Mouse (Mus musculus) left cerebral cortex, adult 2 months (tissue): ENCODE results near the gene Brcc3. TPM values are rescaled to one million over a fixed set of nuclear protein-coding genes. Genes with fewer than 3 reads are reported as not detected.

ENCODE experiments used
- DNase-seq, 2 experiments: peaks; one replicate each; pipeline ENCODE4 v3.0.0; 2021 to 2022; ENCODE audit warnings: low spot score in 2 of 2, mixed read lengths in 1 of 2; ENCODE audit errors: extremely low spot score in 1 of 2
- H3K27ac ChIP-seq: fragments of 200-600 bp; 2 replicates; pipeline ENCODE4 v1.8.1; 2022
- H3K4me3 ChIP-seq: fragments of 200-600 bp; 2 replicates; pipeline ENCODE4 v1.8.1; 2022
- CTCF ChIP-seq: fragments of 200-600 bp; IDR thresholded peaks from 2 replicates; pipeline ENCODE4 v1.8.1; 2022; ENCODE audit warnings: antibody characterized with exemption, mild to moderate bottlenecking, moderate library complexity
- intact Hi-C: fragments of 180-260 bp; cut with DNase I; formaldehyde crosslinking; loops from one replicate; pipeline ENCODE4 v1.15.1; 2025
- long read RNA-seq, 2 experiments: library from polyadenylated mRNA; stranded (forward); transcript quantifications; one replicate each; pipeline ENCODE4 v2.0.0; 2021; ENCODE audit warnings: borderline mapping rate in 2 of 2
- total RNA-seq, 2 experiments: library from RNA; stranded (reverse); gene quantifications; 2 replicates each; pipeline ENCODE4 v1.2.3; 2021

The Brcc3 gene
- 10 to 100 TPM; 30.9 to 37.1 TPM for total RNA-seq
- long read RNA-seq, experiment 1, result 0 reads
- long read RNA-seq, experiment 2, partial matches to known transcripts, result 2 of 3 reads
- long read RNA-seq, experiment 2, other reads (novel, unspliced or antisense), result 1 of 3 reads

- DNase-seq, result peak; percentile 78 to 84
- intact Hi-C loops, result loop anchor here (1.0 to 10.0 kb wide), 3 partner anchors 34 to 259 kb away; partner anchors contain the start of genes F8, Fundc2 and Vbp1
- no peak; the same call in none of the 2 replicates for TF ChIP-seq CTCF
- Histone ChIP-seq H3K27ac (peak within 1 kb of the TSS; percentile 83), H3K4me3 (peak within 1 kb of the TSS; percentile 63)
Observed at GRCm38 (mm10) chrX:75415936-75416785, at the start of gene Brcc3, which contains the start of the genes Cmc4 and Mtcp1. Gene Brcc3 (plus strand): TSS chrX:75416628. Gene Cmc4 (minus strand): TSS chrX:75416584. Gene Mtcp1 (minus strand): TSS chrX:75416588.

DNA sequence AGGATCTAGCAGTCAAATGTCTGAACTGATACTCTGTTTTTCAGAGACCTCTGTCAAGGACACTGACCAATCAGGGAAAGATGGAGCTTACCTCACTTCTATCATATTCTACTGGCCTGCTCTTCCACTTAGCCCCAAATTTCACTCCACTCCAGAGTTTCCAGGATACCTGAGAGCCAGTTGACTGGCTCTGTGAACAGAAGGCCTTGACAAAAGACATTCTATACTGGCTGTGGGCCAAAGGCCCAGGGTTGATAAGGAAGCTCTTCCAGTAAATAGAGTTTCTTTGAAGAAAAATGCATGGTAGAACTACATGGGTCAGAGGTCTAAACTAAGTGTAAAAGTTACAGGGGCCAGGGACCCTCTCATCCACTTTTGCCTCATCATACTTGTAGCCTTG is 46.2 kb upstream of the Brcc3 start:
- H3K4me3 ChIP-seq, result no peak overlapping the region
- no peak for DNase-seq
- no peak for TF ChIP-seq CTCF
- no peak overlapping the region for H3K27ac ChIP-seq
- intact Hi-C loops, result no loop called here

DNA sequence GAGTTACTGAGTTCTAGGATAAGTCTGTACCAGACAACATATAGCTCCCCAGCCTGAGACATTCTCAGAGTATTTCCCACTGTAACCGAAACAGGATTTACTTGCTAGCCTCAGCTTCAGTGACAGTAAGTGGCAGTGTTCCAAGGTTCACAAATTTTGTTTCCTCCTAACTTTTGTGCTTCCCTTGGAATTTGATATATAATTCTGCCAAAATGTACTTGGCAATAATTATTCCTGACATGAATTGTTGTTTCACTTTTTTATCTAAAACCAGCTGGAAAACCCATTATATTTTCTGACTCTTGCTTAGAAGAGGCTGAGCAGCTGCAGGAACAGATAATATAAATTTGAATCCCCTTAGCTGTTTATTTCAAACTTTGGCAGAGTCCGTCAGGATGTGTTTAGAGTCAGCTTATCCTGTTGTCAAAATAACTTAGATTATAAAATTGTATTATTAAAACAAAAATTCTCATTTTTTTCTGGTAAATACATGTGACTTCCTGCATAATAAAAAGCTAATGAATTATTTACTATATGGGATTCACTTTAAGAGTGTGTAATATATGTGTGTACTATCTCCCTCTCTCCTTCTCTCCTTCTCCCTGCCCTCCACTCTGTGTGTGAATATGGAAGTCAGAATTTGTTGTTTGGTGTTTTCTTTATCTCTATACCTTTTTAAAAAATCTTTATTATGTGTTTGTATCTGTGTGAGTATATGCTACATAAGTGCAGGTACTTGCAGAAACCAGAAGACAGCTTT is 43.6 kb upstream of the Brcc3 start:
- no peak for TF ChIP-seq CTCF
- no peak for DNase-seq
- no peak overlapping the region for H3K27ac ChIP-seq
- no peak overlapping the region for H3K4me3 ChIP-seq
- intact Hi-C loops, result no loop called here

DNA sequence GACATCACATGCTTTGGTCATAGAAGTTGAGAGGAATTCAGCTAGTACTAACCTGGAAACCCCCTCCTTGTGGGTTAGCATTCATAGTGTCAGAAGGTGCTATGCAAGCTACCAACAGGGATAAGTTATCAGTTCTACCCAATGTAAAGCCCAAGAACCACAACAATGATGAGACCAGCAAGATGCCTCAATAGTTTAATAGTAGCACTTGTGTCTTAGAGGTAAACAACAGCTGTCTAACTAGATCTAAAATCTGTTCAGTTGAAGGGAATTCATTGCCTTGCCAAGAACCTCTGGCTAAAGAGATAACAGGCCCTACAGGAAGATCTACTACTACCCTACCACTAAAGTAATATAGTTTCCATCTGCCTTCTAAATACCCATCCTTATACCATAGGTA is 39.6 kb upstream of the Brcc3 start:
- no peak overlapping the region for H3K4me3 ChIP-seq
- no peak for TF ChIP-seq CTCF
- intact Hi-C loops, result no loop called here
- DNase-seq, result no peak
- H3K27ac ChIP-seq, result no peak overlapping the region

GRCm38 (mm10) chrX:75381176-75381575 is 35.3 kb upstream of the Brcc3 start:
- no peak for DNase-seq
- intact Hi-C loops, result loop anchor here (2.0 kb wide), 1 partner anchor 250 kb away; the partner anchor contains the start of gene Mpp1
- no peak overlapping the region for H3K27ac ChIP-seq
- no peak overlapping the region for H3K4me3 ChIP-seq
- no peak for TF ChIP-seq CTCF

DNA sequence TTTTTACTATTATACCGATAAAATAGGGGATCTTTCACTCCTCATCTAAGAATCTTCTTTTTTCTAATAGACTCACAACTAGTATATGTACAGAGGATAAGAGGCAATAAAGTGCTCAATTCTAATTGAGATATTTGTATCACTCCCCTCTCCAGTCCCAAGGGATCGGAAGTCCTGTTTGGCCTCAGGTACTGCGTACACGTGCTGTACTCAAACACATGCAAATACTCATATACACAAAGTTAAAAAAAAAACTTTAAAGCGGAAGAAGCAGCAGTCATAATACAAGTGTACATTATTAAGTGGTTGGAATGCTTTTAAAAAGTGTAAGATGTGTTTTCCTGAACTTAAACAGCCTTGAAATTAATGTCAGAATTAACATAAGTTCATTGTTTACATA is 34.7 kb upstream of the Brcc3 start:
- H3K4me3 ChIP-seq, result peak overlapping the region; percentile 51
- TF ChIP-seq CTCF, result no peak
- peak overlapping the region; percentile 8 for H3K27ac ChIP-seq
- no peak for DNase-seq
- intact Hi-C loops, result loop anchor here (1.0 to 2.0 kb wide), 2 partner anchors 35 to 251 kb away; partner anchors contain the start of genes Brcc3, Cmc4, Mpp1 and Mtcp1

DNA sequence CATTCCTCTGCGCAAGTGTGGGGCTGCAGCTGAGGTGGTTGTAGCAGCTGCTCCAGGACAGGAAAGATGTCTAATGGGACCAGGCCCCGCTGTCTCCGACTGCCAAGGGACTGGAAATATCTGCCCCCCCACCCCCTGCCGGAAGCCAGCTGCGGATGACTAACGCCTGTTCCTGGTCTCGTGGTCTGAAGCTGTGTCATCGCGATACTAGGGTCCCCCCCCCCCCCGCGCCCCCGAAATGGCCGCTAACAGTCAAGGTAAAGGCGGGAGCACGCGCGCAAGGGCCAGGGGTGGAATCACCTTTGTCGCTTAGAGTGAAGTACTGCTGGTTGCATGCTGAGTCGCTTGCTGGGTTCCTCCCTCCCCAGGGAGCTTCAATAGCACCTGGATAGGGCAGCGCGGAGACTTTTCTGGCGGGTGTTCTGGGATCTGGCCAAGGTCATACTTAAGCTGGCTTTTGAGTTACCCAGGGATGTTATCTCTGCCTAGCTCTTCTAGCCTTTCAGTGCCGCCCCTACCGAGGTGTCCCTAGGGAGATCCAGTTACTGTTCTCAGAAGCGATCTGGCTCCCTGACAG is 34.1 kb upstream of the Brcc3 start, which contains the start of the genes Fundc2 and F8:
Fundc2 (plus strand) TSS at position 205 of the 577 bp plus-strand sequence.
F8 (minus strand) TSS at position 421 of the 577 bp plus-strand sequence.
- H3K4me3 ChIP-seq, result peak within 1 kb of the TSS; percentile 51
- peak; percentile 19 to 71 for DNase-seq

GRCm38 (mm10) chrX:75399471-75399870 is 17.0 kb upstream of the Brcc3 start:
- H3K27ac ChIP-seq, result no peak overlapping the region
- no peak for DNase-seq
- intact Hi-C loops, result no loop called here
- no peak overlapping the region for H3K4me3 ChIP-seq
- no peak for TF ChIP-seq CTCF

More for the DNA sequence above, 34.1 kb upstream of the Brcc3 start, which contains the start of the genes Fundc2 and F8:
- peak within 1 kb of the TSS; percentile 76 for H3K27ac ChIP-seq
- TF ChIP-seq CTCF, result no peak
- intact Hi-C loops, result loop anchor here (1.0 kb wide), 1 partner anchor 34 kb away; the partner anchor contains the start of genes Brcc3, Cmc4 and Mtcp1

DNA sequence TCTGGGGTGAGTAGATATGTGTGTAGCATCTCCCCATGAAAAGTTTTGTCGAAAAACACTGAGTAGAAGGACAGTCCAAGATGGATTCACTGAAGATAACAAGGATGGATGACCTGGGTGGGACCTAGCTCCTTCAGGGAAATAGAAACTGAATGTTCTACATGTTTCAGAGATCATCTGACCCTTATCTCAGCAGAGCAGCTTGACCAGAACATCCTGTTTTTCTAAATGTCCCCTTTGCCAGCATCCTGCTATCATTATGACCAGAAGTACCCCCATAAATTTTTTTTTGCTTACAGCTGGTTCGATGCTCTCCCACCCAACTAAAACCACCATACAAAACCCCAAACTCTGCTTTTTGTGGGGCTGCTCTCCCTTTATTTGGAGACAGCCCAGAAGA is 13.8 kb upstream of the Brcc3 start:
- H3K4me3 ChIP-seq, result no peak overlapping the region
- no peak for DNase-seq
- intact Hi-C loops, result no loop called here
- no peak overlapping the region for H3K27ac ChIP-seq
- no peak for TF ChIP-seq CTCF

- intact Hi-C loops, result no loop called here
- DNase-seq, result no peak
- Histone ChIP-seq H3K27ac (no peak overlapping the region), H3K4me3 (no peak overlapping the region)
- TF ChIP-seq CTCF, result no peak
Observed at GRCm38 (mm10) chrX:75403350-75403749, 13.1 kb upstream of the Brcc3 start.

- intact Hi-C loops, result loop anchor here (10.0 kb wide), 1 partner anchor 265 kb away; no protein-coding TSS in a partner anchor
- DNase-seq, result no peak
- Histone ChIP-seq H3K4me3 (no peak overlapping the region), H3K27ac (no peak overlapping the region)
- TF ChIP-seq CTCF, result no peak
Observed at GRCm38 (mm10) chrX:75409711-75410110, 6.7 kb upstream of the Brcc3 start.
